Mouse (Mus musculus) cerebellum, postnatal 14 days (tissue): ENCODE data around the gene Ccdc146.
A peak's percentile ranks its signal among the peaks of the same experiment; 100 is the strongest.

Experiments
- DNase-seq, 2 experiments: peaks; one replicate each; pipeline ENCODE4 v3.0.0; 2021; ENCODE audit warnings: mixed read lengths in 2 of 2

The Ccdc146 gene

DNA sequence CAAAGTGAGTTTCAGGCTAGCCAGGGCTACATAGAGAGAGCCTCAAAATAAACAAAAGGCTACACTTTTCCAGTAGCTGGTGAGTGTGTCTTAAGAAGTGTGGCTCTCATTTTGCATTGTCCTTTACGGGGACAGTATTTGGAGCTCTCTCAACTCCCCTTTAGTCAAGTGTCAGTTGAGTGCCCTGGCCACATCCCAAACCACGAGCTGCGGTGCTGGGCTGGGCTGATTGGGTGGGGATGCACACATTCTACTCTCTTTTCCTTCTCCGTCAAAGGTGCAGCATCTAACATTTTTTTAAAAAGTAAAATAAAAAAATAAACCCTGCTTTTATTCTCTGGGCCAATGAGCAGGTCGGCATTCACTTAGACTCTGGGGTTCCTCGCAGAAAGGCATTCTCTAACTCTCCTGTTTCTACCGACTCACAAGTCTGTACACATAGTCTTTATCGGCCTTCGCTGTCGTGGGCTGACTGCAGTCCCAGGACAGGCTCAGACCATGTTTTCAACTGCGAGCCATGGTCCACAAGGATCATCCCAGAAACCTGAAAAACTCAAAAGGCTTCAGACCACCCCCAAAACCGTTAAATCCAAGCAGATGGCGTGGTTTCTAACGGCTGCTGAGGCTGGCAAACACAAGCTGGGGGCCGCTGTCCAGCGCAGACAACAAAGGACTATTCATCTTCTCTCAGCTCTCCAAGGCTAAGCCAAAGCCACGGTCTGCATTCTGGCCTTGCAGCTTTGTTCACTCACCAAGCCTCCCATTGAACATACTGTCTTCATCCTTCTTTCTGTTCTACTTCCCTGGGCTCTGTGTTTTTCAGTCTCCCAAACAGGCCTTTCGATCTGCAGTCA, 161.0 kb downstream of the Ccdc146 start:
- peak; percentile 49 to 50 for DNase-seq

GRCm38 (mm10) chr5:21261202-21261844, 163.2 kb downstream of the Ccdc146 start:
- no peak for DNase-seq

DNA sequence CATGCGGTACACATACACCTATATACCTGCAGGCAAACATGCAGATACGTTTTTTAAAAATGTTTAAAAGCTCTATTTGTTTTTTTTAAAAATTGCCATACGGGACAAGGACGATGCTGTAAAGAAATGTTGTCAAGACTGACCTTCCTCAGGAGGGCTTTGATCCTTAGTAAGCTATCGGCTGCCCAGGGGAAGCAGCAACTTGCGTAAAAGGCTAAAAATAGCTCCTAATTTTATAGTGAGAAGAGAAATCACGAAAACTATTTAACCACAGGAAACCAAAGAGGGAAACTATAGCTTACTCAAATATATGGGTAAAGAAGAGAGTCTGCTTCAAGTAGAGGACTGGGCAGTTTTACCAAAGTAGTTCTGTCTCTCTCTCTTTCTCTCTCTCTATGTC, 163.7 kb downstream of the Ccdc146 start:
- no peak for DNase-seq

GRCm38 (mm10) chr5:21257806-21258205, 166.7 kb downstream of the Ccdc146 start:
- DNase-seq, result no peak

DNA sequence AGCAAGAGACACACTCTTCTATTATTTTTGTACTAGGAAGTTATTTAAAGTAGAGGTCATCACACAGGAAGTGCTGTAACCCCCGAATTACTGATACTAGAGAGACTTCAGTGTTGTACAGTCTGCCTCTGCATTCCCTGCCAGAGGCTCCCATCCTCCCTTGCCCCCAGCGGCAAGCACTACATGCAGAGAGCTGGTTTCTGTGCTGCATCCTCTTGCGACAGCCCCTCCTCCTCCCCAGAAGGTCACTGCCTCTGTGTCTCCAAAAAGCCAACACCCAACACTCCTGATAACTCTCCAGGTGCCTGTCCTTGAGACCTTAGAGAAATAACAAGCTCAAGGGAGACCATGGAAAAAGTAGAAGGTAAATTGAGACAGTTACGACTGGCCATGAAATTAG, 167.4 kb downstream of the Ccdc146 start:
- no peak for DNase-seq

DNA sequence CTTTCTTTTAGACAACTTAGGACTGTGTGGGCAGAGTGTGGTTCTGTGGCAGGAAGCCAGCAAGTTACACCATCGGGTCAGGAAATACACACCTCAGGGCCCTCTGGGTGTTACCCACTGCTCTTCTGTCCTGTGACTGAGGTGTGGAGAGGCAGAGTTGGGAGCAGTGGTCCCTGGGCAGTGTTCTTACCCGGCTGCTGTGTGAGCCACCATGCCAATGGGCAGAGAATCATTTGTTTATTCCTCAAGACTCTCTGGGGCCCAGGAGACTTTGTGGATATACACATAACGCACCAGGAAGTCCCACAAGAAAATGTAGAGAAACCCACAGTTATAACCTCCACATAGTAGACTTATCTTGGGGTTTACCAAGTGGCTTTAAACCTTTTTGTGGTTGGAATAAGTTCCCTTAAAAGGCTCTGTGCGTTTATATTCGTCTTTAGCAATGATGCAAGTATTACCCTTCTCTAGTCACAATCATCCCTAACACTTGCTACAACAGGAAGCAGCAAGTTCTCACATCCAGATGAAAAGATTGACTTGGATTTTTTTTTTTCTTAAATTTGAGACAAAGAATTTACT, 168.8 kb downstream of the Ccdc146 start:
- no peak for DNase-seq

DNA sequence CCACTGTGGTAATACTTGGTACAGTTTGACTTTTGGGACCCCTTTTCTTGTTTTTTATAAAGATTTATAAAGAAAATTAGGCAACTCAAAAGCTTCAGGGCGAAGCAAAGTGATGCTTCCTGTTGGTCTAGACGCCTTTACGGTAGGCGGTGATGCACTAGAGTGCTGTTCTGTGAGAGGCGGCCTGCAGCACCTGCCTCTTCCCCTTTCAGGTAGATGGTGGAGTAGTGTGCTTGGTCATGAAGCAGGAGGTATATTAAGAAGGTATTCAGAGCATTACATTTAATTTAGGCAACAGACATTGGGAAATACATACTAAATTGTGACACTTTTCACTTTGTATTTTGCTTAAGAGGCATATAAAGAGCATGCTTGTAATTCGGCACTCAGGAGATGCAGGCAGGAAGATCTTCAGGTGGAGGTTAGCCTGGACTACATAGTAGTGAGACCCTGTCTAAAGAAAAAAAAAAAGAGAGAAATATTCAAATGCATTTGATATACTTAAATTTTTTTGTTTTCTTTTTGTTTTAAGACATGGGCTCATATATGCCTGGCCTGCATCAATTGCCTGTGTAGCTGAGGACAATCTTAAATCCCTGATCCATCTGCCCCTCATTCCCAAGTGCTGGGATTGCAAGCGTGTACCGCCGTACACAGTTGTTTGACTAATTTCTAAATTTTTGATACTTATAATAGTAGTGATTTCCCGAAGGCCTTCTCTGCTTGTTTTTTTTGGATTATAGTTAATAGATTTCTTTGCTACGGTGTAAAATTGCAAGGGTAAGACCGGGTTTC, 169.5 kb downstream of the Ccdc146 start:
- DNase-seq, result no peak

- DNase-seq, result no peak
Observed at GRCm38 (mm10) chr5:21248834-21249233, 175.6 kb downstream of the Ccdc146 start.

GRCm38 (mm10) chr5:21247916-21248315, 176.6 kb downstream of the Ccdc146 start:
- no peak for DNase-seq

DNA sequence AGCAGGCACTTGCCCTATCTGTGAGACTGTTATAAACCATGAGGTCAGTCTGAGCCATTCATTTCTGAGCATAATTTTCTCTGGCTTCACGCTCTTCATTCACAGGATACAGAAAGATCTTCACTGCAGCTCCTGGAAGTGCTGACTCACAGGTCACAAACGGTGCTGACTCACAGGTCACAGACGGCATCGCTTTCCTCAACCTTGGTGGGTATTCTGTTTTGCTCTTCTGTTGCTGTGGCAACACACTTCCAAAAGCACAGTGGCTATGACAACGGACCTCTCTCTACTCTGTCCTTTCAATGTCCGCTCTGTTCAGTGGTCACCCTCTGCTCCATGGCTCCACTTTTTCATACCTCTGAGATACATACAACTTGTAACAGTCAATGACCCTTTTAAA, 177.7 kb downstream of the Ccdc146 start:
- no peak for DNase-seq

GRCm38 (mm10) chr5:21245241-21245640, 179.2 kb downstream of the Ccdc146 start:
- no peak for DNase-seq

GRCm38 (mm10) chr5:21244575-21244974, 179.9 kb downstream of the Ccdc146 start:
- no peak for DNase-seq
